Mouse (Mus musculus) kidney, adult 2 months (tissue): ENCODE data around the gene Nek11.

ENCODE experiments used
- CTCF ChIP-seq: fragments of 200-500 bp; conservative IDR thresholded peaks from 2 replicates; pipeline ENCODE4 v1.5.1; 2011; ENCODE audit warnings: low read depth, mild to moderate bottlenecking, control low read depth, low read length, moderate library complexity, mixed read lengths; ENCODE audit not compliant: insufficient read depth, insufficient read length
- POLR2A ChIP-seq: fragments of 200-500 bp; IDR thresholded peaks from one replicate; pipeline ENCODE4 v1.6.1; 2011; ENCODE audit warnings: low read depth, low read length, control low read depth

- TF ChIP-seq POLR2A (no peak), CTCF (no peak)
Measured at GRCm38 (mm10) chr9:105394720-105395119, 604 bp downstream of the Nek11 start.
